Mouse (Mus musculus) stomach, postnatal 0 days (tissue): ENCODE measurements around the gene Fgfr2.
A peak's percentile ranks its signal among the peaks of the same experiment; 100 is the strongest.
"Not testable (repeated sequence)": the region's sequence is repeated elsewhere in the genome, so short reads cannot be mapped to it uniquely, and the experiment has no call there.

Experiments
- CTCF ChIP-seq: IDR thresholded peaks from 2 replicates; pipeline ENCODE4 v1.5.1; 2016; ENCODE audit warnings: antibody characterized with exemption, low read depth, mild to moderate bottlenecking, moderate library complexity
- EP300 ChIP-seq: optimal IDR thresholded peaks from 2 replicates; pipeline ENCODE3; 2016; ENCODE audit warnings: antibody characterized with exemption

GRCm38 (mm10) chr7:131068191-131068590, 2055.0 kb downstream of the Fgfr2 start:
- TF ChIP-seq CTCF: peak; percentile 70
- not testable (repeated sequence) for TF ChIP-seq EP300
